Mouse (Mus musculus) ES-Bruce4 (cell line): ENCODE data around the gene Evi2b. TPM values are rescaled to one million over a fixed set of nuclear protein-coding genes. Genes with fewer than 3 reads are reported as not detected.
A peak's percentile ranks its signal among the peaks of the same experiment; 100 is the strongest.

Source experiments
- H3K27ac ChIP-seq: 2 replicates; pipeline ENCODE4 v1.5.1; 2012; ENCODE audit warnings: low read length, inconsistent platforms; ENCODE audit not compliant: insufficient read depth
- H3K27me3 ChIP-seq: 2 replicates; pipeline ENCODE4 v1.6.1; 2012; ENCODE audit warnings: mild to moderate bottlenecking, low read length, inconsistent platforms; ENCODE audit not compliant: control insufficient read depth, poor library complexity, insufficient read depth, severe bottlenecking
- H3K36me3 ChIP-seq: 2 replicates; pipeline ENCODE4 v1.6.1; 2012; ENCODE audit warnings: inconsistent platforms, mild to moderate bottlenecking, low read length, moderate library complexity; ENCODE audit not compliant: control insufficient read depth, poor library complexity, insufficient read depth, severe bottlenecking
- H3K4me1 ChIP-seq: one replicate; pipeline ENCODE4 v1.8.1; 2011; ENCODE audit warnings: low read length; ENCODE audit not compliant: control insufficient read depth, insufficient read depth
- H3K4me3 ChIP-seq: 2 replicates; pipeline ENCODE4 v1.5.1; 2011; ENCODE audit warnings: low read depth, mild to moderate bottlenecking, low read length
- H3K9ac ChIP-seq: 2 replicates; pipeline ENCODE4 v1.6.1; 2012; ENCODE audit warnings: low read depth, mild to moderate bottlenecking, inconsistent platforms; ENCODE audit not compliant: poor library complexity, severe bottlenecking
- H3K9me3 ChIP-seq: replicated peaks from 2 replicates; pipeline ENCODE4 v1.6.1; 2012; ENCODE audit warnings: mild to moderate bottlenecking, low read length, inconsistent platforms; ENCODE audit not compliant: control insufficient read depth, poor library complexity, insufficient read depth, severe bottlenecking
- CTCF ChIP-seq: IDR thresholded peaks from one replicate; pipeline ENCODE4 v1.8.1; 2011; ENCODE audit warnings: low read depth, low read length
- EP300 ChIP-seq: IDR thresholded peaks from 2 replicates; pipeline ENCODE4 v1.6.1; 2011; ENCODE audit warnings: low read depth, low read length; ENCODE audit not compliant: insufficient read depth
- POLR2A ChIP-seq: IDR thresholded peaks from one replicate; pipeline ENCODE4 v1.8.1; 2011; ENCODE audit warnings: low read length; ENCODE audit not compliant: insufficient read depth
- polyA plus RNA-seq: library from polyadenylated mRNA; stranded (reverse); fragments of >200 nt; gene quantifications from 2 replicates; pipeline ENCODE4 v1.2.4, GENCODE M21; 2011; ENCODE audit warnings: low read depth; ENCODE audit not compliant: missing spikeins, insufficient read depth, insufficient read length

Evi2b gene
- not detected in 2 replicates for polyA plus RNA-seq

DNA sequence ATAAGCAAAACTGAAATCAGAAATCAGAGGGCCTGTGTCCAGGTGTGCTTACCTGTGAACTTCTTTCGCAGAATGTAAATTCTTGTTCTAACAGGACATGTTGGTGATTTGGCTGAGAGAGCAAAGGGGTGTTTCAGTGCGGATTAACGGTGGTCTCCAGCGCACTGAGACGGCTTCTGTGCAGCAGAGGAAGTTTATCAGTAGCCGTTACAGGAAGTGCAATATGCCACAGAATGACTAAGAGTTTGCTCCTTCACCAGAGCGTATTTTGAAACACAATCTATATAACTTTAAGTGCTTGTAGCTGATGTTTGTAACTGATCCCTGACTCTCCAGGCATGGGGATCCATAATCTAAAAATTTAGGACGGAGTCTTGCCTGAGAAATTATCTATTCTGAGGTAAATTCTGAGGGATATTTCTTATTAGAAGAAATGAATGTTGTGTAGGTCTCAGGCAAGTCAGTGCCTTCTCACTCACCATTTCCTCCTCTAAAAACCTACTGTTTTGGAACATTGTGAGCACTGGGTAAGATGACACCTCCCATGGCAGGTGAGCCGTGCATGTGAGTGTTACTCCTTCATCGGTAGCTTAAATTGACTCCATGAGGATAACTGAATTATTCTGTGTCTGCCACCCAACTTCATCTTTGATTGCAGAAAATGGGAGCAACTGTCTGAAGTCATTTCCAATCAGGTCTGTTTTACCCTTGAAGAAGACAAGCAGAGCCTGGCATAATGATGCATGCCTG, at the start of gene Evi2b:
TSS of gene Evi2b (minus strand) at position 203 of the 750 bp plus-strand sequence.
- H3K4me3 ChIP-seq, result no peak within 1 kb of the TSS
- H3K9ac ChIP-seq, result no peak within 1 kb of the TSS
- no peak within 1 kb of the TSS for H3K27ac ChIP-seq

DNA sequence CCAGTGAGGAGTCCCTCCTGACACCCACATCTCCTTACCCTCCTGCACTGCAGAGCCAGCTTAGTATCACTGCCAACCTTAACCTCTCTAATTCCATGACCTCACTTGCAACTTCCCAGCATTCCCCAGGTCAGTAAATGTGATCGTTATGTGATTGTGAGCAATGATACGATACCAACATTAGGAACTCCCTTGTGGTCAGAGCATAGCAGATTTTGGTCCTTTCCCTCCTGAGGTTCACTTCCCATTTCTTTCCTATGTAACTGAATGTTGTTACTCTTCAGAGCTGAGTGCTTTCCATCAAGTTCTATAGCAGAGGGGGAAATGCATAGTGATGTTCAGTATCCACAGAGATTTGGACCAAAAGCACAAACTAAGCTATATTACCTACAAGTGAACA, 46.8 kb upstream of the Evi2b start:
- no peaks in the 10 kb centered on the region for H3K9me3 ChIP-seq
- H3K27me3 ChIP-seq, result no peaks in the 10 kb centered on the region
- H3K36me3 ChIP-seq, result 0 out of 2 replicates have a peak, but pooled peaks cover 6% of the 10 kb centered on the region
- TF ChIP-seq POLR2A (no peak), EP300 (no peak), CTCF (no peak)
- no peak overlapping the region for H3K4me3 ChIP-seq
- no peaks in the 10 kb centered on the region for H3K4me1 ChIP-seq
- H3K27ac ChIP-seq, result no peak overlapping the region
- no peak overlapping the region for H3K9ac ChIP-seq

More for the DNA sequence above, at the start of gene Evi2b:
- TF ChIP-seq POLR2A (no peak), EP300 (no peak), CTCF (no peak)
- Histone ChIP-seq H3K9me3 (no peaks in the 10 kb centered on the region), H3K4me1 (no peaks in the 10 kb centered on the region), H3K36me3 (no peaks in the 10 kb centered on the region), H3K27me3 (no peaks in the 10 kb centered on the region)

DNA sequence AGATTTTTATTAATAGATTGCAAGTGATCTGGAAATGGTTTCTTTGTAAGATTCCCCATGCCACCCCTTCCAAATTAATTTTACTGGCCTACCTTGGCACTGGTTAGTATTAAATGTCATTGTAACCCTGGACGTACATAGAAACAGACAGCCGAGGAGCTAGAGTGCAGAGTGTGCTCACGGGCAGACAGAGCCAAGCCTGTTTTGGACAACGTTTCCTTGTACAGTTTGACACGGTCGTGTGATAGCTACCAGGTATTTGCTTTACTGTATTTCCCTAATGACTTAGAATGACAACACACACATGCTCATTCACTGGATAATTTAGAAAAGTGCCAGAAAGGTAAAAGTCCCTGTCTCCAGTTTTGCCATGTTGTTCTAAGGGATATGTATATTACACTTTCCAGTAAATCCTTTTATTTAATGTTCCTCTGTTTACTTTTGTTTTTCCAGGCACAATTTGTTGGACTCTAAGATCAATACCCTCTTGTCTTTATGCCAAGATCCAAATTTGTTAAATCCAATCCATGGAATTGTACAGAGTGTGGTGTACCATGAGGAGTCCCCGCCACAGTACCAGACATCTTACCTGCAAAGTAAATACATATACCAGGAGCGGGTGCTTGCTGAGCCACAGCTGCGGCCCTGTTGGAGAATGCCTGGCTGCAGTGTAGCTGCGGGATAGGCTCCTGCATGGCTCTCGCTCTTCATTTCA, 44.8 kb upstream of the Evi2b start:
- Histone ChIP-seq H3K27me3 (no peaks in the 10 kb centered on the region), H3K4me3 (no peak overlapping the region), H3K4me1 (no peaks in the 10 kb centered on the region), H3K9ac (no peak overlapping the region), H3K36me3 (peaks cover 8% of the 10 kb centered on the region; the same call in 1 of the 2 replicates), H3K9me3 (no peaks in the 10 kb centered on the region), H3K27ac (no peak overlapping the region)
- TF ChIP-seq CTCF (no peak), EP300 (no peak), POLR2A (no peak)

DNA sequence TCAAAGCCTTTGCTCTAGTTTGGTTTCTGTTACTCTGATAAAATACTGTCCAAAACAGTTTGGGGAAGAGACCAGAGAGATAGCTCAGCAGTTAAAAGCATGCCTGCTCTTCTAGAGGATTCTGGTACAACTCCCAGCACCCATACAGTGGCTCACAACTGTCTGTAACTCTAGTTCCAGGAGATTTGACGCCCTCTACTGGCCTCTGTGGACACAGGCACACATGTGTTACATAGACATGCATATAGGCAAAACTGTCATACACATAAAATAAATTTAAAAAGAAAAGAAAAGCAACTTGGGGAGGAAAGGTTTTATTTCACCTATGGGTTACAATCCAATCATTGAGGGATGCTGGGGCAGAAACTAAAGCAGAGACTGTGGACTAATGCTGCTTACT, 43.4 kb upstream of the Evi2b start:
- Histone ChIP-seq H3K4me1 (no peaks in the 10 kb centered on the region), H3K4me3 (no peak overlapping the region), H3K9ac (no peak overlapping the region), H3K27ac (no peak overlapping the region), H3K9me3 (no peaks in the 10 kb centered on the region), H3K27me3 (no peaks in the 10 kb centered on the region), H3K36me3 (peaks cover 8% of the 10 kb centered on the region; the same call in 1 of the 2 replicates)
- peak; percentile 2 for TF ChIP-seq CTCF
- no peak for TF ChIP-seq POLR2A

DNA sequence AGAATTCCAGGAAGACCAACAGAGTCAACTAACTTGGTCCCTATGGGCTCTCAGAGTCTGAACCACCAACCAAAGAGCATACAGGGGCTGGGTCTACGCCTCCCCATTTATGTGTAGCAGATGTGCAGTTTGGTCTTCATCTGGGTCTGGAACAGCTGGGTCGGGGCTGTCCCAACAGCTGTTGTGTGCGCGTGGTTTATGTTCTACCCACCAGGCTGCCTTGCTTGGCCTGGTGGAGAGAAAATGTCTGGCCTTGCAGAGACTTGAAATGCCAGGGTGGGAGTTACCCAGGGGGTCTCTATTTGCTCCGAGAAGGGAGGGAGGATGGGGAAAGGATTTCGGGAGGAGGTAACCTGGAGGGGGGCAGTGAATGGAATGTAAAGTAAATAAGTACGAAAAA, 39.9 kb upstream of the Evi2b start:
- Histone ChIP-seq H3K4me1 (no peaks in the 10 kb centered on the region), H3K27ac (no peak overlapping the region), H3K4me3 (no peak overlapping the region), H3K9ac (no peak overlapping the region), H3K27me3 (no peaks in the 10 kb centered on the region), H3K9me3 (no peaks in the 10 kb centered on the region), H3K36me3 (peaks cover 8% of the 10 kb centered on the region; the same call in 1 of the 2 replicates)
- TF ChIP-seq EP300, result no peak
- TF ChIP-seq POLR2A, result no peak
- no peak for TF ChIP-seq CTCF

DNA sequence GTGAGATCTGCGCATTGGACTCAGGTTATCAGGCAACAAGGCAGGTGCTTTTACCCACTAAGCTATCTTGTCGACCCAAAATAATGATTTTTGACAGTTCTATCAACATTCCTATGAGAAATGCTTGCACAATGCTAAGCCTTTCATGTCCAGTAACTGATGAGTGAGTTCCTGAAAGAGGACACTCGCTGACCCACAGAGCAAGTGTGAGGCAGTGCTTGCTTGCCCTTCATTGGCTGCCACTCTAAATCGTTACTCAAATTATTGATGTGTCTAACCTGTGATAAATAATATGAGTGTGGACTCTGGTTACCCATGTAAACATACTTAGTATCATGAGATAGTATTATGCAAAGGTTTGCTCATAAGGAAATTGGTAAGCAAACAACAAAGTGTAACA, 37.0 kb upstream of the Evi2b start:
- no peaks in the 10 kb centered on the region for H3K4me1 ChIP-seq
- TF ChIP-seq EP300 (no peak), CTCF (no peak), POLR2A (no peak)
- no peak overlapping the region for H3K9ac ChIP-seq
- H3K9me3 ChIP-seq, result no peaks in the 10 kb centered on the region
- H3K27ac ChIP-seq, result no peak overlapping the region
- H3K36me3 ChIP-seq, result peaks cover 5% of the 10 kb centered on the region; the same call in 1 of the 2 replicates
- H3K27me3 ChIP-seq, result no peaks in the 10 kb centered on the region
- H3K4me3 ChIP-seq, result no peak overlapping the region
